Mouse (Mus musculus): ENCODE results near the gene Drd5. TPM values are rescaled to one million over a fixed set of nuclear protein-coding genes. Genes with fewer than 3 reads are reported as not detected.
A peak's percentile ranks its signal among the peaks of the same experiment; 100 is the strongest.

Drd5 gene
- total and polyA plus RNA-seq, 2 experiments from 2014 or later: not detected

GRCm38 (mm10) chr5:38366650-38367470 is 47.7 kb downstream of the Drd5 start:
- WGBS: 7% methylated on average over 18 of the region's 18 CpGs
- Histone ChIP-seq H3K9ac (replicated peaks; ENCODE audit: low read depth, low read length) (no peak overlapping the region), H3K36me3 (replicated peaks; ENCODE audit: control insufficient read depth, insufficient read depth, low read length) (no peaks in the 10 kb centered on the region), H3K9me3 (replicated peaks; ENCODE audit: control insufficient read depth, low read length) (no peaks in the 10 kb centered on the region), H3K4me2 (ENCODE audit: low read depth, low read length) (peak overlapping the region; percentile 61), H3K27me3 (ENCODE audit: control insufficient read depth, insufficient read depth, low read length) (no peaks in the 10 kb centered on the region), H3K27ac (ENCODE audit: low read depth) (no peak overlapping the region), H3K4me3 (ENCODE audit: low read depth, low read length) (peak overlapping the region; percentile 34), H3K4me1 (ENCODE audit: control insufficient read depth, insufficient read depth) (peaks cover 12% of the 10 kb centered on the region)
- peak; percentile 51 for ATAC-seq (ENCODE audit: insufficient read depth, low read depth)
- TF ChIP-seq EP300 (IDR thresholded peaks at IDR 0.05; ENCODE audit: low read depth) (no peak), CTCF (IDR thresholded peaks at IDR 0.05; ENCODE audit: low read depth) (no peak)
- peak; percentile 7 for DNase-seq (ENCODE audit: low spot score)

DNA sequence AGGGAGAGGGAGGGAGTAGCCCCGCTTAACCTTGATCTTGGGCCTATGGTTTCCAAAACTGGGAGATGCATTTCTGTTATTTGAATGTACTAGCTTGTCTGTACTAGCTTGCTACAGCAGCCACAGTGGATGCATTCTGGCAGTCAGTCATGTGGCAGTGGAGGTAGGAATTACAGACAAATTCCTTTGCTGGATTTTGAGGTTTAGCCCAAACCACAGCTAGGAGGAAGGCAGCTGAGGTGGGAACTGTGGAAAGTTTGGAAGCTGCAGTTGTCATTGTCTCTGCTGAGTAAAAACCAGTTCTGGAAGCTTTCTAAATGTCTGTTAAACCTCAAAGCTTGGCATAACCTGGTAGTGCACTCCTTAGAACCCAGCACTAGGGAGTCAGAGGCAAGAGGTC is 52.1 kb downstream of the Drd5 start:
- TF ChIP-seq EP300 (IDR thresholded peaks at IDR 0.05; ENCODE audit: low read depth) (no peak), CTCF (IDR thresholded peaks at IDR 0.05; ENCODE audit: low read depth) (no peak)
- no peaks in the 10 kb centered on the region for H3K27me3 ChIP-seq (ENCODE audit: control insufficient read depth, insufficient read depth, low read length)
- WGBS: 74% methylated on average over 1 of the region's 1 CpGs
- H3K9ac ChIP-seq (replicated peaks; ENCODE audit: low read depth, low read length): no peak overlapping the region
- H3K4me2 ChIP-seq (ENCODE audit: low read depth, low read length): no peak overlapping the region
- ATAC-seq (ENCODE audit: insufficient read depth, low read depth): no peak
- H3K27ac ChIP-seq (ENCODE audit: low read depth): no peak overlapping the region
- H3K4me1 ChIP-seq (ENCODE audit: control insufficient read depth, insufficient read depth): peaks cover 10% of the 10 kb centered on the region
- H3K9me3 ChIP-seq (replicated peaks; ENCODE audit: control insufficient read depth, low read length): no peaks in the 10 kb centered on the region
- DNase-seq (ENCODE audit: low spot score): no peak
- no peaks in the 10 kb centered on the region for H3K36me3 ChIP-seq (replicated peaks; ENCODE audit: control insufficient read depth, insufficient read depth, low read length)
- H3K4me3 ChIP-seq (ENCODE audit: low read depth, low read length): no peak overlapping the region

Other genes starting within 250 kb of the Drd5 start
- gene Nsg1, start 159.5 kb upstream of the Drd5 start, total RNA-seq (2014; rRNA removed; ENCODE audit: low replicate concordance): 9.0 and 29.2 TPM in 2 replicates
- 12.5 and 14.7 TPM in 2 replicates for gene Nsg1, start 159.5 kb upstream of the Drd5 start, polyA plus RNA-seq (2015; fragmentation: Nextera tagmentation; extraction: Ambion mirVana)
- 6.4 and 15.3 TPM in 2 replicates for gene Zbtb49, start 98.9 kb upstream of the Drd5 start, total RNA-seq (2014; rRNA removed; ENCODE audit: low replicate concordance)
- 4.4 TPM in 2 replicates for gene Zbtb49, start 98.9 kb upstream of the Drd5 start, polyA plus RNA-seq (2015; fragmentation: Nextera tagmentation; extraction: Ambion mirVana)
- gene Lyar, start 98.9 kb upstream of the Drd5 start, total RNA-seq (2014; rRNA removed; ENCODE audit: low replicate concordance): 5.6 and 13.6 TPM in 2 replicates
- gene Lyar, start 98.9 kb upstream of the Drd5 start, polyA plus RNA-seq (2015; fragmentation: Nextera tagmentation; extraction: Ambion mirVana): 36.5 and 42.1 TPM in 2 replicates
- 46.9 and 92.8 TPM in 2 replicates for gene Tmem128, start 59.2 kb upstream of the Drd5 start, total RNA-seq (2014; rRNA removed; ENCODE audit: low replicate concordance)
- gene Tmem128, start 59.2 kb upstream of the Drd5 start, polyA plus RNA-seq (2015; fragmentation: Nextera tagmentation; extraction: Ambion mirVana): 48.0 and 50.8 TPM in 2 replicates
- gene Otop1, start 43.4 kb upstream of the Drd5 start, total RNA-seq (2014; rRNA removed; ENCODE audit: low replicate concordance): not detected in 2 replicates
- gene Otop1, start 43.4 kb upstream of the Drd5 start, polyA plus RNA-seq (2015; fragmentation: Nextera tagmentation; extraction: Ambion mirVana): not detected in 2 replicates
- 0.23 and 4.3 TPM in 2 replicates for gene Slc2a9, start 183.8 kb downstream of the Drd5 start, total RNA-seq (2014; rRNA removed; ENCODE audit: low replicate concordance)
- gene Slc2a9, start 183.8 kb downstream of the Drd5 start, polyA plus RNA-seq (2015; fragmentation: Nextera tagmentation; extraction: Ambion mirVana): 0.61 and 0.74 TPM in 2 replicates
- 306 and 324 TPM in 2 replicates for gene Wdr1, start 243.9 kb downstream of the Drd5 start, total RNA-seq (2014; rRNA removed; ENCODE audit: low replicate concordance)
- gene Wdr1, start 243.9 kb downstream of the Drd5 start, polyA plus RNA-seq (2015; fragmentation: Nextera tagmentation; extraction: Ambion mirVana): 145 and 171 TPM in 2 replicates

All from heart, postnatal 0 days (tissue).